Mouse (Mus musculus) cerebellum, postnatal 36 days (tissue): ENCODE results near the gene Scrn2.

Experiments used
- DNase-seq, 2 experiments: peaks; one replicate each; pipeline ENCODE4 v3.0.0; 2021 to 2022; ENCODE audit warnings: mixed read lengths in 2 of 2

Gene Scrn2

GRCm38 (mm10) chr11:97052219-97052646, 22.5 kb downstream of the Scrn2 start:
- DNase-seq, result no peak

- DNase-seq, result no peak
Observed at GRCm38 (mm10) chr11:97063274-97063920, 33.7 kb downstream of the Scrn2 start.

- DNase-seq, result no peak
Observed at GRCm38 (mm10) chr11:97063921-97064295, 34.2 kb downstream of the Scrn2 start.

GRCm38 (mm10) chr11:97065538-97066295, 36.0 kb downstream of the Scrn2 start:
- no peak for DNase-seq

GRCm38 (mm10) chr11:97066656-97067360, 37.1 kb downstream of the Scrn2 start:
- DNase-seq, result no peak

- no peak for DNase-seq
Observed at GRCm38 (mm10) chr11:97069333-97069732, 39.6 kb downstream of the Scrn2 start.

- DNase-seq, result no peak
Observed at GRCm38 (mm10) chr11:97069770-97070169, 40.0 kb downstream of the Scrn2 start.

GRCm38 (mm10) chr11:97071129-97071528, 41.4 kb downstream of the Scrn2 start:
- no peak for DNase-seq

- DNase-seq, result peak; percentile 39 to 54
Observed at GRCm38 (mm10) chr11:97072533-97072932, 42.8 kb downstream of the Scrn2 start.

GRCm38 (mm10) chr11:97074235-97074634, 44.5 kb downstream of the Scrn2 start:
- DNase-seq, result no peak

GRCm38 (mm10) chr11:97078751-97079150, 49.0 kb downstream of the Scrn2 start:
- no peak for DNase-seq

GRCm38 (mm10) chr11:97080291-97080690, 50.6 kb downstream of the Scrn2 start:
- no peak for DNase-seq

GRCm38 (mm10) chr11:97082977-97083376, 53.2 kb downstream of the Scrn2 start:
- peak; percentile 45 to 55 for DNase-seq
